Mouse (Mus musculus): Measurements from ENCODE around the gene Tram2.
A peak's percentile ranks its signal among the peaks of the same experiment; 100 is the strongest.

Gene Tram2

GRCm38 (mm10) chr1:21067536-21068221 is 11.3 kb downstream of the Tram2 start:
- DNase-seq (ENCODE audit: low spot score) = no peak

GRCm38 (mm10) chr1:21064153-21064552 is 14.9 kb downstream of the Tram2 start:
- no peak for DNase-seq (ENCODE audit: low spot score)

- no peak for DNase-seq (ENCODE audit: low spot score)
These were observed 19.5 kb downstream of the Tram2 start for GRCm38 (mm10) chr1:21059385-21060109.

GRCm38 (mm10) chr1:21053009-21053408 is 26.0 kb downstream of the Tram2 start:
- no peak for DNase-seq (ENCODE audit: low spot score)

GRCm38 (mm10) chr1:21052608-21053007 is 26.4 kb downstream of the Tram2 start:
- no peak for DNase-seq (ENCODE audit: low spot score)

GRCm38 (mm10) chr1:21052132-21052545 is 26.9 kb downstream of the Tram2 start:
- no peak for DNase-seq (ENCODE audit: low spot score)

GRCm38 (mm10) chr1:21049005-21049404 is 30.0 kb downstream of the Tram2 start:
- no peak for DNase-seq (ENCODE audit: low spot score)

GRCm38 (mm10) chr1:21048402-21048801 is 30.6 kb downstream of the Tram2 start:
- no peak for DNase-seq (ENCODE audit: low spot score)

GRCm38 (mm10) chr1:21042461-21042860 is 36.6 kb downstream of the Tram2 start:
- DNase-seq (ENCODE audit: low spot score) = no peak

- DNase-seq (ENCODE audit: low spot score) = no peak
These were observed 38.3 kb downstream of the Tram2 start for GRCm38 (mm10) chr1:21040610-21041326.

- no peak for DNase-seq (ENCODE audit: low spot score)
These were observed 38.9 kb downstream of the Tram2 start for GRCm38 (mm10) chr1:21040173-21040572.

GRCm38 (mm10) chr1:21039564-21039963 is 39.5 kb downstream of the Tram2 start:
- DNase-seq (ENCODE audit: low spot score) = no peak

GRCm38 (mm10) chr1:21037881-21038601 is 41.0 kb downstream of the Tram2 start:
- no peak for DNase-seq (ENCODE audit: low spot score)

GRCm38 (mm10) chr1:21035878-21036277 is 43.2 kb downstream of the Tram2 start:
- peak; percentile 24 for DNase-seq (ENCODE audit: low spot score)

- no peak for DNase-seq (ENCODE audit: low spot score)
These were observed 45.3 kb downstream of the Tram2 start for GRCm38 (mm10) chr1:21033792-21034119.

GRCm38 (mm10) chr1:21033065-21033791 is 45.8 kb downstream of the Tram2 start:
- DNase-seq (ENCODE audit: low spot score) = no peak

- no peak for DNase-seq (ENCODE audit: low spot score)
These were observed 47.4 kb downstream of the Tram2 start for GRCm38 (mm10) chr1:21031650-21032049.

GRCm38 (mm10) chr1:21029000-21029399 is 50.0 kb downstream of the Tram2 start:
- no peak for DNase-seq (ENCODE audit: low spot score)

- no peak for DNase-seq (ENCODE audit: low spot score)
These were observed 52.5 kb downstream of the Tram2 start for GRCm38 (mm10) chr1:21026534-21026933.

GRCm38 (mm10) chr1:21025203-21025602 is 53.8 kb downstream of the Tram2 start:
- no peak for DNase-seq (ENCODE audit: low spot score)

- no peak for DNase-seq (ENCODE audit: low spot score)
These were observed 55.9 kb downstream of the Tram2 start for GRCm38 (mm10) chr1:21023101-21023500.

- DNase-seq (ENCODE audit: low spot score) = peak; percentile 64
These were observed 64.6 kb downstream of the Tram2 start for GRCm38 (mm10) chr1:21014463-21014862.

Measured in lung, postnatal 25 days (tissue).